Mouse (Mus musculus) lung, embryonic 14.5 days (tissue): ENCODE measurements at regions not wholly inside any gene's neighbourhood (a gene's known extent, or its start where the extent isn't known, plus 50 kb on each side); places are given as distances from the start of the nearest gene placed in this dataset.
A peak's percentile ranks its signal among the peaks of the same experiment; 100 is the strongest.

Experiments
- ATAC-seq: fragments of 200-750 bp; cut with Nextera tagmentation; 2 replicates; pipeline ENCODE4 v1.8.0; 2017; ENCODE audit warnings: mild to moderate bottlenecking, moderate TSS enrichment, moderate library complexity; ENCODE audit not compliant: insufficient read depth
- DNase-seq: peaks from one replicate; pipeline ENCODE4 v3.0.0-alpha.2; 2015
- H3K27ac ChIP-seq: fragments of 300-500 bp; sonication (generic); 2 replicates; pipeline ENCODE4 v1.5.1; 2014; ENCODE audit warnings: low read depth, mild to moderate bottlenecking, moderate library complexity
- H3K27me3 ChIP-seq: fragments of 300-500 bp; sonication (generic); 2 replicates; pipeline ENCODE4 v1.6.1; 2014; ENCODE audit warnings: low read length, control low read depth; ENCODE audit not compliant: insufficient read depth
- H3K36me3 ChIP-seq: fragments of 300-500 bp; sonication (generic); 2 replicates; pipeline ENCODE4 v1.6.1; 2014; ENCODE audit warnings: control low read depth; ENCODE audit not compliant: insufficient read depth
- H3K4me1 ChIP-seq: fragments of 300-500 bp; sonication (generic); 2 replicates; pipeline ENCODE4 v1.6.1; 2014; ENCODE audit warnings: antibody characterized with exemption, control low read depth; ENCODE audit not compliant: insufficient read depth
- H3K4me2 ChIP-seq: fragments of 300-500 bp; sonication (generic); 2 replicates; pipeline ENCODE4 v1.6.1; 2014; ENCODE audit warnings: mild to moderate bottlenecking
- H3K4me3 ChIP-seq: fragments of 300-500 bp; sonication (generic); 2 replicates; pipeline ENCODE4 v1.5.1; 2014; ENCODE audit warnings: low read depth, low read length
- H3K9ac ChIP-seq: fragments of 300-500 bp; sonication (generic); 2 replicates; pipeline ENCODE4 v1.6.1; 2014
- H3K9me3 ChIP-seq: fragments of 300-500 bp; sonication (generic); 2 replicates; pipeline ENCODE4 v1.6.1; 2016; ENCODE audit warnings: low read depth, low read length, control low read depth
- CTCF ChIP-seq: IDR thresholded peaks from 2 replicates; pipeline ENCODE4 v1.5.1; 2016; ENCODE audit warnings: antibody characterized with exemption, low read depth
- WGBS: fragments of 180-500 bp; shearing (Covaris S2); extraction: QIAGEN DNeasy Blood & Tissue Kit; methylation state at CpG from one replicate; pipeline ENCODE4 v1.1.7; 2014; 5-methylcytosine and 5-hydroxymethylcytosine counted together

DNA sequence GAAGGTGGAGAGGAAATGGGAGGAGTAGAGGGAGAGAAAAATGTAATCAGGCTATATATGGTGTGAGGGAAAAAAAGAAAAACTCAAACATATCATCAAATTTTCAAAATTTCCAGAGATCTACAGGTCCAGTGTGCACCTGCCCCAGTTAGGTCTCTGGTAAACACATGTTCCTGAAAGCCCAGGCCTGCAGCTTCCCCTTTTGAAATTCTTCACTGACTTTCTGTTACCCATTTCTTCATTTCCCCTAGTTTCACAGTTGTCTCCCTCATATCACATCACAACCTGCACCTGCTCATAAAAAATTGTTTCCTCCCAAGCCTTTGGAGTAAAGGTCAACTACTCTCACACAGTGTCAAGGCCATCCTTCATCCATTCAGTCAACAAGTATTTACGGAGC is 236.9 kb upstream of the Ldb2 start:
- Histone ChIP-seq H3K4me1 (no peaks in the 10 kb centered on the region), H3K27ac (no peak overlapping the region), H3K4me2 (no peak overlapping the region), H3K27me3 (no peaks in the 10 kb centered on the region), H3K9me3 (no peaks in the 10 kb centered on the region), H3K9ac (no peak overlapping the region), H3K4me3 (no peak overlapping the region), H3K36me3 (no peaks in the 10 kb centered on the region)
- TF ChIP-seq CTCF, result no peak
- DNase-seq (no peak), ATAC-seq (no peak)
- WGBS, result 50% methylated on average over 1 of the region's 1 CpGs

DNA sequence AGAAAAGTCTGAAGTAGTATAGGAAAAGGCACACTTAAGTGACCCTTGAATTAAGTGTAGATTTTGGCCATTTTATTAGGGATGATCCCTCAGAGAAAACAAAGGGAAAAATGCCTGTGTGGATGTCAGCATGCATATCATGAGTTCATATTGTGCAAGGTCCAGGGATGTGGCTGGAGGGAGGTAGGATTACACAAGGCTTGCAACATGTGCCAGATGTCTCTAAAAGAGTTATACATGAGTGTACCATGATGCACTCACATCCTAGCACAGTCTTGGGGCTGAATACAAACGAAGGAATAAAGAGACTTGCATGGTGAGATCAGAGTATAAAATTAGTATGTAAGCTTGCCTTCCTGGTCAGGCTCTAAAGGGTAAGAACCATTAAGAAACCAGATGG is 233.7 kb upstream of the Ldb2 start:
- no peaks in the 10 kb centered on the region for H3K9me3 ChIP-seq

DNA sequence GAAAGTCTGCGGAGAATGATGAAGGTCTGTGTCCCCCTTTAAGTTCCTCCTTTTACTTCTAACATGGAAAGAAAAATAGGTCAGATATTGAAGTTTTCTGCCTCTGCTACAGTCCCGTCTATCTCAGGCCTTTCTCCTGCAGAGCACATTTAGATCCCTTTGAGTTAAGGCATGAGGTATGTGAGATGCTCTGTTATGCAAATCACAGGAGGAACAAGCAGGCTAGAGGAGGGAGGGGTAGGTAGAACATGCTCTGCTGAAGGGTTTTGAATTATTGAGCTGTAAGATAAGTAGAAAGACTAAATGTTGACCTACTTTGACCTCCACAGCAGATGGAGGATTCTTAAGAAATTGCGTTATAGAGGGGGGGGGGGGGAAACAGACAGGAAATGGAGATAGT is 228.4 kb upstream of the Ldb2 start:
- TF ChIP-seq CTCF, result no peak
- Histone ChIP-seq H3K9ac (no peak overlapping the region), H3K4me1 (no peaks in the 10 kb centered on the region), H3K9me3 (no peaks in the 10 kb centered on the region), H3K27me3 (no peaks in the 10 kb centered on the region), H3K4me2 (no peak overlapping the region), H3K27ac (no peak overlapping the region), H3K4me3 (no peak overlapping the region), H3K36me3 (no peaks in the 10 kb centered on the region)
- no peak for DNase-seq
- ATAC-seq, result no peak
- WGBS, result 41% methylated on average over 3 of the region's 3 CpGs

More for the DNA sequence above, 233.7 kb upstream of the Ldb2 start:
- no peak for TF ChIP-seq CTCF
- WGBS, result 69% methylated on average over 1 of the region's 1 CpGs
- H3K4me3 ChIP-seq, result no peak overlapping the region
- H3K27me3 ChIP-seq, result no peaks in the 10 kb centered on the region
- no peak overlapping the region for H3K27ac ChIP-seq
- H3K9ac ChIP-seq, result no peak overlapping the region
- ATAC-seq (no peak), DNase-seq (no peak)
- no peak overlapping the region for H3K4me2 ChIP-seq
- no peaks in the 10 kb centered on the region for H3K36me3 ChIP-seq
- H3K4me1 ChIP-seq, result no peaks in the 10 kb centered on the region

DNA sequence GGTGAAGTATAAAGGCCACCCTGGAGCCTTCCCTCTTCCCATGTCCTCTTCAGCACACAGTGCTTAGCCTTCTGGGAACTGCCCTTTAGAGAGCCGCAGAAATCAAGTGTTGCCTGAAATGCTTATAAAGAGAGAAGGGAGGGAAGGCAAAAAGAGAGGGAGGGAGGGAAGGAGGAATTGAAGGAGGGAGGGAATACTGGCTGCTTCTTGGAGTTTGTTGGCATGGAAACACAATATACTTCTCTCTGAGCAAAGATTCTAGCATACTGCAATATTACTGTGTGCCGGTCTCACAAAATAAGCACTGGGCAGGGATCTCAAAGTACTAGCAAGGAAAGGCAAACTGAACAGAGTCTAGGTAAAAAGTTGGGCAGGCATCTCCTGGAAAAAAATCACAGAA is 225.9 kb upstream of the Ldb2 start:
- WGBS, result 57% methylated on average over 2 of the region's 2 CpGs

DNA sequence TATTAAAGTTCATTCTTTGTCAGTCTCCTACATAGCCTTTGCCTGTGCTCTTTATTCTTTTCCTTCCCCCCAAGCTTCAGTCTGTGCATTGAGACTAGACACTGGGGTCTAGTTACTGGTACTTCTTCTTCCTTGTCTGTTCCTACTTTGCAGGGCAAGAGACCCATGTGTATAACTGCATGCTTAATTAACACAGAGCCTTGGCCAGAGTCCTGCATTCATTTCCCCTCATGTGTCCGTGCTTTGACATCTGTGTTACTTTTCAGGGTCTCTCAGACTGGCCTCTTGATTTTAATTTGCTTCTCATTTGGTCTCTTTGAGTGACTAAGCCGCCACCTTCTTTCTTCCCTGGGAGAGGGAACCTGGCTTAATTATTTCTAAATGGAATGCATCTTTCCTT is 208.4 kb upstream of the Ldb2 start:
- H3K27ac ChIP-seq, result no peak overlapping the region
- WGBS, result 66% methylated on average over 2 of the region's 2 CpGs
- H3K27me3 ChIP-seq, result no peaks in the 10 kb centered on the region
- TF ChIP-seq CTCF, result no peak
- H3K4me2 ChIP-seq, result no peak overlapping the region
- no peaks in the 10 kb centered on the region for H3K9me3 ChIP-seq
- H3K9ac ChIP-seq, result no peak overlapping the region
- ATAC-seq, result no peak
- H3K4me3 ChIP-seq, result no peak overlapping the region
- H3K4me1 ChIP-seq, result no peaks in the 10 kb centered on the region
- no peak for DNase-seq
- no peaks in the 10 kb centered on the region for H3K36me3 ChIP-seq

More for the DNA sequence above, 225.9 kb upstream of the Ldb2 start:
- no peak for TF ChIP-seq CTCF
- no peaks in the 10 kb centered on the region for H3K36me3 ChIP-seq
- H3K9me3 ChIP-seq, result no peaks in the 10 kb centered on the region
- H3K4me1 ChIP-seq, result no peaks in the 10 kb centered on the region
- H3K9ac ChIP-seq, result no peak overlapping the region
- H3K4me3 ChIP-seq, result no peak overlapping the region
- no peak overlapping the region for H3K4me2 ChIP-seq
- no peak overlapping the region for H3K27ac ChIP-seq
- DNase-seq, result no peak
- ATAC-seq, result no peak
- no peaks in the 10 kb centered on the region for H3K27me3 ChIP-seq

DNA sequence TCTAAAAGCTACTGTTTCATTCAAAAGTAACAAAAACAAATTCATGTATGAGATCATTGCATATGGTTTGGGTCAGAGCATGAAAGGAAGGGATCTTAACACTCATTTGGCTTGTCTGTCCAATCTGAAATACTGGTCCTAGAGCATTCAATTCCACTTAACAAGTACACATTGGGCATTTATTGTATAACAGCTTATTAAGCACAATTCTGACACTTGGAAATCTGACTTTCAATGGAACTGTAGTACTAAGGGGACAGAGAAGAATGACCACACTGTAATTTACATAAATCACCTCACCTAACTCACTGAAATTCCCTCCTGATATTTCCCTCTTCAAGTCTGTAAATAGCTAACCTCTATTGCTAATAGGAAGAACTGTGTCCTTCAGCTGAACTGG is 201.5 kb upstream of the Ldb2 start:
- no peak overlapping the region for H3K9ac ChIP-seq
- H3K27me3 ChIP-seq, result no peaks in the 10 kb centered on the region
- ATAC-seq (0 out of 2 replicates have a peak, but pooled peaks have one; percentile 10), DNase-seq (no peak)
- H3K4me2 ChIP-seq, result no peak overlapping the region
- no peak for TF ChIP-seq CTCF
- H3K9me3 ChIP-seq, result no peaks in the 10 kb centered on the region
- H3K36me3 ChIP-seq, result no peaks in the 10 kb centered on the region
- no peak overlapping the region for H3K4me3 ChIP-seq
- H3K27ac ChIP-seq, result no peak overlapping the region
- peaks cover 5% of the 10 kb centered on the region for H3K4me1 ChIP-seq

DNA sequence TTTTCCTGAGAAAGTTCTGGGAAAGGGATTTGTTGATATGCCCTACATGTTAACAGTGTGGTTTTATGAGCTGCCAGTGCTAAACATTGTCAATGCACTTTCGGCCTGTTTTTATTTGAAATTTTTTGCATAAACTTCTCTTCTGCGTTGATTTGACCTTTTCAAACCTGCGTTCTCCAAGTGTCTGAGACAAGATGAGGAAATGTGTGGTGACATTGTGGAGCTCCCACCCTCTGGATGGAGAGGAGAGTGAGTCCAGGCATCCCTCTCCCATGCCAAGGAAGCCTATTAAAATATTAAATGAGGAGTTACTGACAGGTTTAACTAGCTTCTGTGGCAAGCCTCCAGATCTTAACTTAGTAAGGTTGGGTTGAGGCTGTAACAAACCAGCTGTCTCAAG is 199.6 kb upstream of the Ldb2 start:
- DNase-seq (peak; percentile 75), ATAC-seq (peak; percentile 87)
- no peak overlapping the region for H3K4me3 ChIP-seq
- 39% methylated on average over 3 of the region's 3 CpGs for WGBS
- H3K27me3 ChIP-seq, result no peaks in the 10 kb centered on the region
- no peak for TF ChIP-seq CTCF
- H3K27ac ChIP-seq, result no peak overlapping the region
- no peaks in the 10 kb centered on the region for H3K9me3 ChIP-seq
- H3K4me1 ChIP-seq, result peaks cover 5% of the 10 kb centered on the region
- no peaks in the 10 kb centered on the region for H3K36me3 ChIP-seq
- H3K9ac ChIP-seq, result no peak overlapping the region
- H3K4me2 ChIP-seq, result no peak overlapping the region
